ENCODE assay signal across 8 mouse cellular contexts in genomic region chr12:36157304-36157637, GRCm38 (mm10). TPM values are rescaled to one million over a fixed set of nuclear protein-coding genes. Genes with fewer than 3 reads are reported as not detected.
A peak's percentile ranks its signal among the peaks of the same experiment; 100 is the strongest.
DNase-seq lines count a peak whose midpoint lies in the region; ATAC-seq lines count a peak whose summit lies in the region.

No protein-coding gene starts in this region.

- under 1% methylated on average over 14 of the region's 14 CpGs for WGBS in heart, embryonic 11.5 days (ENCODE audit: insufficient replicate concordance)
- 0% methylated on average over 14 of the region's 14 CpGs for WGBS in forebrain, embryonic 15.5 days
- 0% methylated on average over 14 of the region's 14 CpGs for WGBS in liver, embryonic 15.5 days (ENCODE audit: insufficient replicate concordance)
- WGBS in stomach, embryonic 16.5 days, result 0% methylated on average over 14 of the region's 14 CpGs

- peak overlapping the region; percentile 93 for H3K4me3 ChIP-seq in heart, embryonic 11.5 days (ENCODE audit: low read depth, low read length)
- peak overlapping the region; percentile 98 for H3K4me3 ChIP-seq in forebrain, embryonic 15.5 days
- peak overlapping the region; percentile 81 for H3K4me3 ChIP-seq in liver, embryonic 15.5 days (replicated peaks)
- peak overlapping the region; percentile 95 for H3K4me3 ChIP-seq in stomach, embryonic 16.5 days (replicated peaks; ENCODE audit: low read length)

- peak; percentile 12; the same call in 1 of the 2 replicates for ATAC-seq in heart, embryonic 11.5 days (replicated peaks; ENCODE audit: insufficient number of reproducible peaks, low FRiP score, low TSS enrichment)
- ATAC-seq in forebrain, embryonic 15.5 days (replicated peaks), result peak; percentile 33
- peak; percentile 40 for ATAC-seq in liver, embryonic 15.5 days (ENCODE audit: insufficient read depth)
- peak; percentile 51 for ATAC-seq in stomach, embryonic 16.5 days (ENCODE audit: insufficient read depth, low FRiP score)

- no peaks in the 10 kb centered on the region for H3K36me3 ChIP-seq in heart, embryonic 11.5 days (ENCODE audit: control insufficient read depth, insufficient read depth, low read length)
- no peaks in the 10 kb centered on the region for H3K36me3 ChIP-seq in forebrain, embryonic 15.5 days
- H3K36me3 ChIP-seq in liver, embryonic 15.5 days (replicated peaks), result no peaks in the 10 kb centered on the region
- 0 out of 2 replicates have a peak, but pooled peaks cover 2% of the 10 kb centered on the region for H3K36me3 ChIP-seq in stomach, embryonic 16.5 days (ENCODE audit: control insufficient read depth, insufficient read depth, low read length)

- no peaks in the 10 kb centered on the region for H3K27me3 ChIP-seq in heart, embryonic 11.5 days (ENCODE audit: control insufficient read depth, insufficient read depth, low read length)
- no peaks in the 10 kb centered on the region for H3K27me3 ChIP-seq in forebrain, embryonic 15.5 days
- H3K27me3 ChIP-seq in liver, embryonic 15.5 days, result no peaks in the 10 kb centered on the region
- H3K27me3 ChIP-seq in stomach, embryonic 16.5 days (ENCODE audit: control insufficient read depth, insufficient read depth, low read length), result no peaks in the 10 kb centered on the region

- peak overlapping the region; percentile 92 for H3K27ac ChIP-seq in heart, embryonic 11.5 days (ENCODE audit: low read depth, low read length)
- H3K27ac ChIP-seq in forebrain, embryonic 15.5 days (replicated peaks), result peak overlapping the region; percentile 94
- peak overlapping the region; percentile 83 for H3K27ac ChIP-seq in liver, embryonic 15.5 days (replicated peaks)
- peak overlapping the region; percentile 96 for H3K27ac ChIP-seq in stomach, embryonic 16.5 days (ENCODE audit: low read length)

- peak overlapping the region; percentile 94 for H3K9ac ChIP-seq in heart, embryonic 11.5 days (ENCODE audit: low read depth, low read length)
- peak overlapping the region; percentile 98 for H3K9ac ChIP-seq in forebrain, embryonic 15.5 days (replicated peaks)
- peak overlapping the region; percentile 69 for H3K9ac ChIP-seq in liver, embryonic 15.5 days
- peak overlapping the region; percentile 93 for H3K9ac ChIP-seq in stomach, embryonic 16.5 days (ENCODE audit: low read length)

- no peaks in the 10 kb centered on the region for H3K9me3 ChIP-seq in heart, embryonic 11.5 days (replicated peaks; ENCODE audit: control insufficient read depth, low read length)
- H3K9me3 ChIP-seq in forebrain, embryonic 15.5 days, result no peaks in the 10 kb centered on the region
- no peaks in the 10 kb centered on the region for H3K9me3 ChIP-seq in liver, embryonic 15.5 days (replicated peaks)
- H3K9me3 ChIP-seq in stomach, embryonic 16.5 days (replicated peaks; ENCODE audit: control insufficient read depth, low read length), result no peaks in the 10 kb centered on the region

- H3K4me2 ChIP-seq in heart, embryonic 11.5 days, result peak overlapping the region; percentile 84
- peak overlapping the region; percentile 72 for H3K4me2 ChIP-seq in forebrain, embryonic 15.5 days (replicated peaks)
- peak overlapping the region; percentile 96 for H3K4me2 ChIP-seq in liver, embryonic 15.5 days
- peak overlapping the region; percentile 94 for H3K4me2 ChIP-seq in stomach, embryonic 16.5 days (ENCODE audit: low read depth, low read length)

- peaks cover 15% of the 10 kb centered on the region; the same call in 1 of the 2 replicates for H3K4me1 ChIP-seq in heart, embryonic 11.5 days (ENCODE audit: control insufficient read depth, insufficient read depth, low read length)
- H3K4me1 ChIP-seq in forebrain, embryonic 15.5 days, result peaks cover 36% of the 10 kb centered on the region
- H3K4me1 ChIP-seq in liver, embryonic 15.5 days (replicated peaks), result peaks cover 41% of the 10 kb centered on the region
- H3K4me1 ChIP-seq in stomach, embryonic 16.5 days (ENCODE audit: control insufficient read depth, insufficient read depth, low read length), result peaks cover 23% of the 10 kb centered on the region

- no peak for DNase-seq in heart, adult 18-20 months
- peak; percentile 39 for DNase-seq in ES-CJ7 (ENCODE audit: low read depth, low spot score)
- DNase-seq in left cerebral cortex, adult 18-20 months (ENCODE audit: low spot score in 2 of 2), result no peak
- DNase-seq in spleen, postnatal 36 days (ENCODE audit: low spot score in 2 of 2), result no peak

RNA-seq across cellular contexts. Expression of gene Ankmy2, which starts 0.4 kb away (rescaled TPM):
- 28.6 and 34.0 TPM in 2 replicates for polyA plus RNA-seq in heart, embryonic 11.5 days (2014; fragmentation: Nextera tagmentation; extraction: Ambion mirVana)
- 10 to 100 TPM; 12.7 to 14.6 TPM for total RNA-seq in heart, adult 18-20 months (2021)
- polyA plus RNA-seq in forebrain, embryonic 15.5 days (2015; fragmentation: Nextera tagmentation; extraction: Ambion mirVana), result 59.7 and 60.2 TPM in 2 replicates
- polyA plus RNA-seq in liver, embryonic 15.5 days (2015; fragmentation: Nextera tagmentation; extraction: Ambion mirVana), result 7.1 and 7.4 TPM in 2 replicates
- polyA plus RNA-seq in stomach, embryonic 16.5 days (2015; fragmentation: Nextera tagmentation; extraction: Ambion mirVana), result 40.8 and 44.3 TPM in 2 replicates
- total RNA-seq in left cerebral cortex, adult 18-20 months (2021), result 10 to 100 TPM; 53.3 to 57.0 TPM

RNA-seq across cellular contexts. Expression of gene Bzw2, which starts 0.6 kb away (rescaled TPM):
- 223 and 238 TPM in 2 replicates for polyA plus RNA-seq in heart, embryonic 11.5 days (2014; fragmentation: Nextera tagmentation; extraction: Ambion mirVana)
- total RNA-seq in heart, adult 18-20 months (2021), result 100 to 1,000 TPM; 192 to 199 TPM
- polyA plus RNA-seq in forebrain, embryonic 15.5 days (2015; fragmentation: Nextera tagmentation; extraction: Ambion mirVana), result 515 and 540 TPM in 2 replicates
- polyA plus RNA-seq in liver, embryonic 15.5 days (2015; fragmentation: Nextera tagmentation; extraction: Ambion mirVana), result 33.9 and 39.1 TPM in 2 replicates
- polyA plus RNA-seq in stomach, embryonic 16.5 days (2015; fragmentation: Nextera tagmentation; extraction: Ambion mirVana), result 175 and 181 TPM in 2 replicates
- total RNA-seq in left cerebral cortex, adult 18-20 months (2021), result 10 to 100 TPM; 45.6 to 51.7 TPM
